Mouse (Mus musculus) C2C12 (cell line): ENCODE data around the gene Usp17le. TPM values are rescaled to one million over a fixed set of nuclear protein-coding genes. Genes with fewer than 3 reads are reported as not detected.
"Not testable (repeated sequence)": the region's sequence is repeated elsewhere in the genome, so short reads cannot be mapped to it uniquely, and the experiment has no call there.

Source experiments
- H3K27me3 ChIP-seq: one replicate; pipeline ENCODE4 v1.6.1; 2011; ENCODE audit not compliant: control insufficient read depth, insufficient read depth, insufficient read length
- H3K36me3 ChIP-seq: one replicate; pipeline ENCODE4 v1.6.1; 2011; ENCODE audit not compliant: control insufficient read depth, insufficient read depth
- H3K4me3 ChIP-seq: one replicate; pipeline ENCODE4 v1.5.1; 2011; ENCODE audit warnings: mild to moderate bottlenecking, control low read depth; ENCODE audit not compliant: poor library complexity, insufficient read depth, severe bottlenecking
- H3K79me2 ChIP-seq: one replicate; pipeline ENCODE4 v1.6.1; 2011; ENCODE audit not compliant: control insufficient read depth, insufficient read depth
- H3K79me3 ChIP-seq: one replicate; pipeline ENCODE4 v1.6.1; 2011; ENCODE audit warnings: low read depth, control low read depth
- H3ac ChIP-seq: one replicate; pipeline ENCODE3; 2011; ENCODE audit warnings: low read depth; ENCODE audit not compliant: control insufficient read depth, insufficient read length
- MAX ChIP-seq: IDR thresholded peaks from one replicate; pipeline ENCODE4 v1.6.1; 2011; ENCODE audit warnings: mild to moderate bottlenecking, control low read depth
- USF1 ChIP-seq: IDR thresholded peaks from one replicate; pipeline ENCODE4 v1.6.1; 2011; ENCODE audit warnings: low read depth, mild to moderate bottlenecking, control low read depth, moderate library complexity
- long read RNA-seq, 2 experiments: library from polyadenylated mRNA; unstranded; transcript quantifications; one replicate each; pipeline ENCODE4 v2.0.0; 2019 to 2020
- polyA plus RNA-seq: library from polyadenylated mRNA; unstranded; fragments of >200 nt; fragmentation: generic; extraction: Trizol; gene quantifications from one replicate; pipeline ENCODE4 v1.2.1, GENCODE M21; 2012; ENCODE audit warnings: missing spikeins

Gene Usp17le
- polyA plus RNA-seq = 0.19 TPM
- long read RNA-seq, experiment 1, partial matches to known transcripts = 0 of 1 reads
- long read RNA-seq, experiment 1, other reads (novel, unspliced or antisense) = 1 of 1 reads
- long read RNA-seq, experiment 2 = 0 reads

GRCm38 (mm10) chr7:104777370-104777769 is at the start of gene Usp17le:
Gene Usp17le (minus strand): TSS chr7:104777470.
- H3K79me3 ChIP-seq, H3K79me2 ChIP-seq, H3K4me3 ChIP-seq, H3K36me3 ChIP-seq, H3ac ChIP-seq, H3K27me3 ChIP-seq: not testable (repeated sequence)

DNA sequence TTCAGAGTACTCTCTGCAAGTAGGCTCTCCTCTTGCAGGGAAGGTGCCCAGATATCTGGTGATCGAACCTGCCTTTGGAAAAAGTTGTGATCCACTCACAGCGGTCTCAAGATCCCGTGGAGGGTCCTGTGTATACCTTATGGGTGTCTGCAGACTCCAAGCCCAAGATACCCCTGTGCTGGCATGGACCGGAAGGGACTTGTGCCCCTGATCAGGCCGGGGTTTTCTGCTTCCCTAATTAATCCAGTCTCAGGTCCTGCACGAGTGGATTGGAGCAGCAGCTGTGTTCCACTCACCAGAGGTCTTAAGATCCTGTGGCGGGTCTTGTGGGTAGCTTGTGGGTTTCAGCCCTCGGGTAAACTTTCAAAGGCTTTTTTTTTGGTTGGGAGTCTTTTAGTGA is 33.1 kb upstream of the Usp17le start:
- not testable (repeated sequence) for H3K79me3 ChIP-seq, H3ac ChIP-seq, H3K27me3 ChIP-seq, H3K4me3 ChIP-seq, H3K79me2 ChIP-seq, H3K36me3 ChIP-seq

DNA sequence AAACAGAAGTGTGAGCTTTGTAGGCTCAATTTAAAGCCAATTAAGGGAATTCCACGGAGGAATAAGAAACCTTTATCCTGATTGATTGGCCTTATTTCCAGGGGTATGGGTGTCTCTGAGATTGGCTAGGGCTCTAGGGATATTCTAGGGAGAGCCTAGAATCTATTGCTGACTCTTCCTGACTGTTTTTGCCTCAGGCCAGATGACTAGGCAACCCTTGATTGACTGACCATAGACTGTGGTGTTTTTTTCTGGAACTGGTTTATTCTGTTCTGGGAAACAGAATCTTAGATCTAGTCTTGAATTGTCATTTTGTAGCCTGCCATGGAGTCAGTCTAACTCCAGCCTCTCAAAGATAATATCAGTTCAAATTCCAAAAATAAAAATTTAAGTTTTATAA is 13.5 kb upstream of the Usp17le start:
- no peak for TF ChIP-seq MAX
- TF ChIP-seq USF1 = no peak
- H3K79me3 ChIP-seq = no peaks in the 10 kb centered on the region
- no peaks in the 10 kb centered on the region for H3K27me3 ChIP-seq
- H3K79me2 ChIP-seq = no peaks in the 10 kb centered on the region
- no peaks in the 10 kb centered on the region for H3K36me3 ChIP-seq
- no peak overlapping the region for H3ac ChIP-seq
- no peak overlapping the region for H3K4me3 ChIP-seq

Other genes starting within 250 kb of the Usp17le start
- gene Olfr651, start 227.3 kb downstream of the Usp17le start, polyA plus RNA-seq = not detected
- not detected for gene Olfr652, start 216.6 kb downstream of the Usp17le start, polyA plus RNA-seq
- not detected for gene Olfr653, start 200.2 kb downstream of the Usp17le start, polyA plus RNA-seq
- gene Olfr654, start 190.4 kb downstream of the Usp17le start, polyA plus RNA-seq = not detected
- gene Olfr655, start 175.7 kb downstream of the Usp17le start, polyA plus RNA-seq = not detected
- gene Olfr656, start 163.5 kb downstream of the Usp17le start, polyA plus RNA-seq = not detected
- not detected for gene Olfr657, start 152.7 kb downstream of the Usp17le start, polyA plus RNA-seq
- gene Olfr658, start 130.2 kb downstream of the Usp17le start, polyA plus RNA-seq = not detected
- not detected for gene Olfr659, start 110.7 kb downstream of the Usp17le start, polyA plus RNA-seq
- gene Olfr661, start 91.0 kb downstream of the Usp17le start, polyA plus RNA-seq = not detected
- gene Usp17lb, start 65.1 kb upstream of the Usp17le start, polyA plus RNA-seq = 0.25 TPM
- 0.77 TPM for gene Usp17la, start 79.5 kb upstream of the Usp17le start, polyA plus RNA-seq
- gene Olfr665, start 100.6 kb upstream of the Usp17le start, polyA plus RNA-seq = not detected
- not detected for gene Olfr666, start 118.5 kb upstream of the Usp17le start, polyA plus RNA-seq
- not detected for gene Olfr667, start 144.0 kb upstream of the Usp17le start, polyA plus RNA-seq
- not detected for gene Olfr668, start 150.6 kb upstream of the Usp17le start, polyA plus RNA-seq
- gene Olfr669, start 156.8 kb upstream of the Usp17le start, polyA plus RNA-seq = not detected
- not detected for gene Olfr670, start 185.2 kb upstream of the Usp17le start, polyA plus RNA-seq
- gene Olfr671, start 201.7 kb upstream of the Usp17le start, polyA plus RNA-seq = not detected
- not detected for gene Olfr672, start 224.6 kb upstream of the Usp17le start, polyA plus RNA-seq